Mouse (Mus musculus): Measurements from ENCODE around the gene Utrn. TPM values are rescaled to one million over a fixed set of nuclear protein-coding genes. Genes with fewer than 3 reads are reported as not detected.

Utrn gene
- total and polyA plus RNA-seq, 3 experiments: 9.4 to 115 (median 71.5) TPM

- DNase-seq (ENCODE audit: low spot score) (no peak), ATAC-seq (ENCODE audit: extremely low read depth, insufficient number of reproducible peaks, low FRiP score, poor library complexity, severe bottlenecking) (no peak)
- no peaks in the 10 kb centered on the region for H3K36me3 ChIP-seq (replicated peaks)
- no peak overlapping the region for H3K4me3 ChIP-seq (ENCODE audit: low read depth, low read length)
- H3K4me1 ChIP-seq (ENCODE audit: insufficient read depth, low read depth, low read length): no peaks in the 10 kb centered on the region
- H3K9me3 ChIP-seq (replicated peaks): no peaks in the 10 kb centered on the region
- no peak for TF ChIP-seq POLR2AphosphoS5 (IDR thresholded peaks at IDR 0.05; ENCODE audit: insufficient replicate concordance, low read depth, low read length)
- no peak for TF ChIP-seq TAL1 (conservative IDR thresholded peaks at IDR 0.05; ENCODE audit: low read depth, low read length)
- TF ChIP-seq CTCF (IDR thresholded peaks at IDR 0.05; ENCODE audit: low read depth, low read length): no peak
- TF ChIP-seq GATA2 (IDR thresholded peaks at IDR 0.05; ENCODE audit: borderline replicate concordance, low read depth, low read length): no peak
- no peak for TF ChIP-seq GATA1 (IDR thresholded peaks at IDR 0.05; ENCODE audit: borderline replicate concordance, low read length)
- no peaks in the 10 kb centered on the region for H3K27me3 ChIP-seq (ENCODE audit: insufficient read depth, low read length)
These were observed 315.0 kb downstream of the Utrn start for GRCm38 (mm10) chr10:12554090-12554718.

GRCm38 (mm10) chr10:12552890-12553278 is 316.3 kb downstream of the Utrn start:
- peaks cover 2% of the 10 kb centered on the region for H3K36me3 ChIP-seq (replicated peaks)
- H3K4me3 ChIP-seq (ENCODE audit: low read depth, low read length): no peak overlapping the region
- H3K9me3 ChIP-seq (replicated peaks): no peaks in the 10 kb centered on the region
- no peak for ATAC-seq (ENCODE audit: extremely low read depth, insufficient number of reproducible peaks, low FRiP score, poor library complexity, severe bottlenecking)
- H3K27me3 ChIP-seq (ENCODE audit: insufficient read depth, low read length): no peaks in the 10 kb centered on the region
- DNase-seq (ENCODE audit: low spot score): no peak
- 0 out of 2 replicates have a peak, but pooled peaks cover 5% of the 10 kb centered on the region for H3K4me1 ChIP-seq (ENCODE audit: insufficient read depth, low read depth, low read length)
- TF ChIP-seq POLR2AphosphoS5 (IDR thresholded peaks at IDR 0.05; ENCODE audit: insufficient replicate concordance, low read depth, low read length) (no peak), CTCF (IDR thresholded peaks at IDR 0.05; ENCODE audit: low read depth, low read length) (no peak), GATA1 (IDR thresholded peaks at IDR 0.05; ENCODE audit: borderline replicate concordance, low read length) (no peak), TAL1 (conservative IDR thresholded peaks at IDR 0.05; ENCODE audit: low read depth, low read length) (no peak)

GRCm38 (mm10) chr10:12552196-12552889 is 316.8 kb downstream of the Utrn start:
- H3K27me3 ChIP-seq (ENCODE audit: insufficient read depth, low read length): no peaks in the 10 kb centered on the region
- ATAC-seq (ENCODE audit: extremely low read depth, insufficient number of reproducible peaks, low FRiP score, poor library complexity, severe bottlenecking): no peak
- peaks cover 2% of the 10 kb centered on the region for H3K36me3 ChIP-seq (replicated peaks)
- no peak for TF ChIP-seq GATA2 (IDR thresholded peaks at IDR 0.05; ENCODE audit: borderline replicate concordance, low read depth, low read length)
- TF ChIP-seq TAL1 (conservative IDR thresholded peaks at IDR 0.05; ENCODE audit: low read depth, low read length): no peak
- TF ChIP-seq POLR2AphosphoS5 (IDR thresholded peaks at IDR 0.05; ENCODE audit: insufficient replicate concordance, low read depth, low read length): no peak
- TF ChIP-seq GATA1 (IDR thresholded peaks at IDR 0.05; ENCODE audit: borderline replicate concordance, low read length): no peak
- no peak for TF ChIP-seq CTCF (IDR thresholded peaks at IDR 0.05; ENCODE audit: low read depth, low read length)
- H3K9me3 ChIP-seq (replicated peaks): no peaks in the 10 kb centered on the region
- no peak overlapping the region for H3K4me3 ChIP-seq (ENCODE audit: low read depth, low read length)
- 0 out of 2 replicates have a peak, but pooled peaks cover 5% of the 10 kb centered on the region for H3K4me1 ChIP-seq (ENCODE audit: insufficient read depth, low read depth, low read length)
- no peak for DNase-seq (ENCODE audit: low spot score)

DNA sequence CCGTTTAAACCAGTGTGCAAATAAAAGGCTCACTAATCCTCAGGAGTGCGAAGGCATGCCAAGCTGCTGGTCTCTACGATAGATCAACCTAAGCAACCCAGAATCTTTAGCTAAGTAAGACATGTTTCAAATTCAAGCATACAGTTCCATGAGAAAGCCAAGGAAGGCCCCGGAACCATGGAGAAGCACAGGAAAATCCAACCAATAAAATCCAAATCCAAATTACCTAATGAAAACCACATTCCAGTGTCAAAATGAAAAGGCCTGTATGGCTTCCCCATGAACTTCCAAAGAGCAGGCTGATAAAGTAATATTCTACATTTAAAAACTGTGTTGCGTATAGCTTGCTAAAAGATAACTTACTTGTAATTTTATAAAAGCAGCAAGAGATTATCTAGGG is 317.4 kb downstream of the Utrn start:
- H3K27me3 ChIP-seq (ENCODE audit: insufficient read depth, low read length): no peaks in the 10 kb centered on the region

DNA sequence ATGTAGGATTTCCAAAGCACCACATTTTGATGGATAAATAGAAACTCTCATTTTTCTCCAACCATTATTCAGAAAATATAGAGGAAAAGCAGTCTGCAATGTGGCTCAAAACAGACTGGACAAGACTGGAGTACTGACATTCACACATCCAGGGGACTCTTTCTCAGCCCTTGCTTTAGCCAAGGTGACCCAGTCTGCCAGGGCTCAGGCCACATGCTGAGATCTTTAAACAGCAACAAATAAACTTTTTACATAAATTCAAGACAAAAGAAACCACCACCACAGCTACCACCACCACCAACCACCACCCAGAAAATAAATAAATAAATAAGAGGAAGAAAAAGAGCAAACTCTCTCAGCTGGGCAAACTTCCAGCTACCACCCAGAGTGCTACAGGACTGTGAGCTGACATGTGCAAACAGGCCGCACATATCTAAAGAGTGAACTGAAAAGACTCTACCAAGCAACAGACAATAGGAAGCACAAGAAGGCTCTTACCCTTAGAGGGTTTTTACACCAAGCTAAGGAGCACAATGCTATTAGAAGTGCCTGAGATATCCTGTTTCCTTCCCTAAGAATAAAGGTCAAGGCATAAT is 319.1 kb downstream of the Utrn start:
- Histone ChIP-seq H3K4me1 (ENCODE audit: insufficient read depth, low read depth, low read length) (0 out of 2 replicates have a peak, but pooled peaks cover 5% of the 10 kb centered on the region), H3K9me3 (replicated peaks) (no peaks in the 10 kb centered on the region), H3K36me3 (replicated peaks) (peaks cover 2% of the 10 kb centered on the region), H3K4me3 (ENCODE audit: low read depth, low read length) (no peak overlapping the region), H3K27me3 (ENCODE audit: insufficient read depth, low read length) (no peaks in the 10 kb centered on the region)
- TF ChIP-seq TAL1 (conservative IDR thresholded peaks at IDR 0.05; ENCODE audit: low read depth, low read length) (no peak), POLR2AphosphoS5 (IDR thresholded peaks at IDR 0.05; ENCODE audit: insufficient replicate concordance, low read depth, low read length) (no peak), GATA2 (IDR thresholded peaks at IDR 0.05; ENCODE audit: borderline replicate concordance, low read depth, low read length) (no peak), GATA1 (IDR thresholded peaks at IDR 0.05; ENCODE audit: borderline replicate concordance, low read length) (no peak), CTCF (IDR thresholded peaks at IDR 0.05; ENCODE audit: low read depth, low read length) (no peak)
- ATAC-seq (ENCODE audit: extremely low read depth, insufficient number of reproducible peaks, low FRiP score, poor library complexity, severe bottlenecking) (no peak), DNase-seq (ENCODE audit: low spot score) (no peak)

More for the DNA sequence above, 317.4 kb downstream of the Utrn start:
- no peak for TF ChIP-seq TAL1 (conservative IDR thresholded peaks at IDR 0.05; ENCODE audit: low read depth, low read length)
- TF ChIP-seq POLR2AphosphoS5 (IDR thresholded peaks at IDR 0.05; ENCODE audit: insufficient replicate concordance, low read depth, low read length): no peak
- Histone ChIP-seq H3K4me3 (ENCODE audit: low read depth, low read length) (no peak overlapping the region), H3K4me1 (ENCODE audit: insufficient read depth, low read depth, low read length) (0 out of 2 replicates have a peak, but pooled peaks cover 5% of the 10 kb centered on the region), H3K36me3 (replicated peaks) (peaks cover 2% of the 10 kb centered on the region), H3K9me3 (replicated peaks) (no peaks in the 10 kb centered on the region)
- ATAC-seq (ENCODE audit: extremely low read depth, insufficient number of reproducible peaks, low FRiP score, poor library complexity, severe bottlenecking) (no peak), DNase-seq (ENCODE audit: low spot score) (no peak)

GRCm38 (mm10) chr10:12549261-12549660 is 319.9 kb downstream of the Utrn start:
- DNase-seq (ENCODE audit: low spot score) (no peak), ATAC-seq (ENCODE audit: extremely low read depth, insufficient number of reproducible peaks, low FRiP score, poor library complexity, severe bottlenecking) (no peak)
- 0 out of 2 replicates have a peak, but pooled peaks cover 5% of the 10 kb centered on the region for H3K4me1 ChIP-seq (ENCODE audit: insufficient read depth, low read depth, low read length)
- H3K27me3 ChIP-seq (ENCODE audit: insufficient read depth, low read length): no peaks in the 10 kb centered on the region
- H3K9me3 ChIP-seq (replicated peaks): no peaks in the 10 kb centered on the region
- no peak overlapping the region for H3K4me3 ChIP-seq (ENCODE audit: low read depth, low read length)
- TF ChIP-seq TAL1 (conservative IDR thresholded peaks at IDR 0.05; ENCODE audit: low read depth, low read length) (no peak), GATA1 (IDR thresholded peaks at IDR 0.05; ENCODE audit: borderline replicate concordance, low read length) (no peak), POLR2AphosphoS5 (IDR thresholded peaks at IDR 0.05; ENCODE audit: insufficient replicate concordance, low read depth, low read length) (no peak), GATA2 (IDR thresholded peaks at IDR 0.05; ENCODE audit: borderline replicate concordance, low read depth, low read length) (no peak), CTCF (IDR thresholded peaks at IDR 0.05; ENCODE audit: low read depth, low read length) (no peak)
- H3K36me3 ChIP-seq (replicated peaks): peaks cover 4% of the 10 kb centered on the region
